In genomic region chr7:36784243-36784773, GRCm38 (mm10) we compare ENCODE assay signal across 28 mouse cellular contexts.
"Had no signal": no experiment of that assay in that cellular context is flagged by ENCODE, and none has a peak within 500 bp of the region (broad histone marks: within the 10 kb centered on the region; RNA-seq: fewer than 3 reads in every experiment).

No protein-coding gene starts in this region.

- H3K9me3 ChIP-seq: heart, embryonic 10.5 days; hindbrain, embryonic 10.5 days; hindbrain, embryonic 12.5 days; intestine, embryonic 15.5 days; limb, embryonic 10.5 days; limb, embryonic 12.5 days; liver, embryonic 13.5 days; liver, embryonic 15.5 days had no signal

- H3K4me3 ChIP-seq: heart, adult 2 months; heart, embryonic 10.5 days; heart, embryonic 12.5 days; hindbrain, embryonic 10.5 days; hindbrain, embryonic 12.5 days; intestine, embryonic 15.5 days; layer of hippocampus, adult 2 months; left cerebral cortex, adult 2 months; limb, embryonic 10.5 days; limb, embryonic 12.5 days; liver, embryonic 13.5 days; liver, embryonic 15.5 days had no signal

- H3K27me3 ChIP-seq: heart, embryonic 12.5 days; hindbrain, embryonic 12.5 days; intestine, embryonic 15.5 days; limb, embryonic 12.5 days; liver, embryonic 13.5 days; liver, embryonic 15.5 days had no signal

- DNase-seq: gastrocnemius, postnatal 10 days; gastrocnemius, postnatal 25 days; heart, adult 11 months; heart, adult 2 months; heart, postnatal 10 days; heart, postnatal 4 days; kidney, adult 18-20 months; kidney, adult 9 months; kidney, postnatal 14 days; kidney, postnatal 4 days; liver; liver, embryonic 13.5 days; liver, postnatal 0 days had no signal

- H3K36me3 ChIP-seq: heart, embryonic 10.5 days; heart, embryonic 12.5 days; hindbrain, embryonic 10.5 days; hindbrain, embryonic 12.5 days; intestine, embryonic 15.5 days; limb, embryonic 10.5 days; limb, embryonic 12.5 days; liver, embryonic 13.5 days; liver, embryonic 15.5 days had no signal

- ATAC-seq: hindbrain, embryonic 16.5 days; inflammation-experienced regulatory T-cells, adult 6 months; intestine, embryonic 15.5 days; intestine, postnatal 0 days; liver, postnatal 0 days had no signal

- H3K4me1 ChIP-seq: heart, embryonic 10.5 days; heart, embryonic 12.5 days; limb, embryonic 12.5 days; liver, embryonic 13.5 days; liver, embryonic 15.5 days had no signal

- H3K4me2 ChIP-seq: heart, embryonic 12.5 days; hindbrain, embryonic 12.5 days; hindbrain, embryonic 14.5 days; intestine, embryonic 15.5 days; limb, embryonic 12.5 days; liver, embryonic 11.5 days; liver, embryonic 13.5 days; liver, embryonic 15.5 days had no signal

- H3K9ac ChIP-seq: heart, embryonic 12.5 days; hindbrain, embryonic 12.5 days; hindbrain, embryonic 14.5 days; intestine, embryonic 15.5 days; limb, embryonic 12.5 days; liver, embryonic 13.5 days; liver, embryonic 15.5 days; liver, postnatal 0 days had no signal

- H3K27ac ChIP-seq: heart, adult 2 months; heart, embryonic 10.5 days; hindbrain, embryonic 10.5 days; hindbrain, embryonic 12.5 days; hindbrain, embryonic 14.5 days; intestine, embryonic 15.5 days; layer of hippocampus, adult 2 months; left cerebral cortex, adult 2 months; limb, embryonic 10.5 days; limb, embryonic 12.5 days; liver, embryonic 13.5 days; liver, embryonic 15.5 days had no signal
